Mouse (Mus musculus) liver, embryonic 11.5 days (tissue): ENCODE measurements at regions not wholly inside any gene's neighbourhood (a gene's known extent, or its start where the extent isn't known, plus 50 kb on each side); places are given as distances from the start of the nearest gene placed in this dataset.

Experiments used
- ATAC-seq: fragments of 200-750 bp; cut with Nextera tagmentation; replicated peaks from 2 replicates; pipeline ENCODE4 v1.8.0; 2017; ENCODE audit warnings: moderate number of reproducible peaks, mild to moderate bottlenecking, moderate TSS enrichment, moderate library complexity; ENCODE audit not compliant: low FRiP score
- DNase-seq: peaks from one replicate; pipeline ENCODE4 v3.0.0-alpha.2; 2017; ENCODE audit warnings: low spot score
- H3K27ac ChIP-seq: fragments of 300-500 bp; sonication (generic); 2 replicates; pipeline ENCODE4 v1.5.1; 2014; ENCODE audit warnings: mild to moderate bottlenecking, low read depth, low read length, control low read depth
- H3K27me3 ChIP-seq: fragments of 300-500 bp; sonication (generic); replicated peaks from 2 replicates; pipeline ENCODE4 v1.6.1; 2014; ENCODE audit warnings: low read length, mixed read lengths; ENCODE audit not compliant: control insufficient read depth, insufficient read depth
- H3K36me3 ChIP-seq: fragments of 300-500 bp; sonication (generic); 2 replicates; pipeline ENCODE4 v1.6.1; 2014; ENCODE audit warnings: mild to moderate bottlenecking, low read length, moderate library complexity, mixed read lengths; ENCODE audit not compliant: control insufficient read depth, insufficient read depth
- H3K4me1 ChIP-seq: fragments of 300-500 bp; sonication (generic); replicated peaks from 2 replicates; pipeline ENCODE4 v1.6.1; 2014; ENCODE audit warnings: low read length, mixed read lengths; ENCODE audit not compliant: control insufficient read depth, insufficient read depth
- H3K4me2 ChIP-seq: fragments of 300-500 bp; sonication (generic); 2 replicates; pipeline ENCODE4 v1.6.1; 2014; ENCODE audit warnings: mild to moderate bottlenecking, control low read depth, moderate library complexity
- H3K4me3 ChIP-seq: fragments of 300-500 bp; sonication (generic); 2 replicates; pipeline ENCODE4 v1.5.1; 2014; ENCODE audit warnings: low read depth, low read length, control low read depth
- H3K9ac ChIP-seq: fragments of 300-500 bp; sonication (generic); 2 replicates; pipeline ENCODE4 v1.6.1; 2014; ENCODE audit warnings: low read depth, low read length, control low read depth
- H3K9me3 ChIP-seq: fragments of 300-500 bp; sonication (generic); 2 replicates; pipeline ENCODE4 v1.6.1; 2016; ENCODE audit warnings: low read length, inconsistent platforms, mixed read lengths; ENCODE audit not compliant: control insufficient read depth
- WGBS: fragments of 180-500 bp; shearing (Covaris S2); extraction: QIAGEN DNeasy Blood & Tissue Kit; methylation state at CpG from one replicate; pipeline ENCODE4 v1.1.7; 2014; 5-methylcytosine and 5-hydroxymethylcytosine counted together

- 78% methylated on average over 3 of the region's 3 CpGs for WGBS
- Histone ChIP-seq H3K4me3 (no peak overlapping the region), H3K9me3 (no peaks in the 10 kb centered on the region), H3K27ac (no peak overlapping the region), H3K4me1 (0 out of 2 replicates have a peak, but pooled peaks cover 2% of the 10 kb centered on the region), H3K4me2 (no peak overlapping the region), H3K9ac (no peak overlapping the region), H3K27me3 (no peaks in the 10 kb centered on the region), H3K36me3 (no peaks in the 10 kb centered on the region)
- no peak for DNase-seq
- no peak for ATAC-seq
Measured at GRCm38 (mm10) chr1:77219488-77220321, 295.2 kb downstream of the Epha4 start.

GRCm38 (mm10) chr1:77220322-77220590 lies 294.6 kb downstream of the Epha4 start:
- no peaks in the 10 kb centered on the region for H3K9me3 ChIP-seq
- ATAC-seq (no peak), DNase-seq (no peak)
- WGBS, result 86% methylated on average over 1 of the region's 1 CpGs
- H3K4me2 ChIP-seq, result no peak overlapping the region
- no peaks in the 10 kb centered on the region for H3K36me3 ChIP-seq
- H3K4me1 ChIP-seq, result 0 out of 2 replicates have a peak, but pooled peaks cover 2% of the 10 kb centered on the region
- H3K9ac ChIP-seq, result no peak overlapping the region
- H3K27ac ChIP-seq, result no peak overlapping the region
- no peak overlapping the region for H3K4me3 ChIP-seq
- H3K27me3 ChIP-seq, result no peaks in the 10 kb centered on the region

- no peak overlapping the region for H3K4me3 ChIP-seq
- H3K4me2 ChIP-seq, result no peak overlapping the region
- no peaks in the 10 kb centered on the region for H3K27me3 ChIP-seq
- H3K9ac ChIP-seq, result no peak overlapping the region
- H3K9me3 ChIP-seq, result no peaks in the 10 kb centered on the region
- peak; percentile 51 for ATAC-seq
- H3K36me3 ChIP-seq, result no peaks in the 10 kb centered on the region
- no peak overlapping the region for H3K27ac ChIP-seq
- 0 out of 2 replicates have a peak, but pooled peaks cover 2% of the 10 kb centered on the region for H3K4me1 ChIP-seq
- no peak for DNase-seq
- WGBS, result 41% methylated on average over 6 of the region's 6 CpGs
Measured at GRCm38 (mm10) chr1:77220783-77221182, 294.1 kb downstream of the Epha4 start.

- Histone ChIP-seq H3K9ac (no peak overlapping the region), H3K36me3 (no peaks in the 10 kb centered on the region), H3K27ac (no peak overlapping the region), H3K4me3 (no peak overlapping the region), H3K27me3 (no peaks in the 10 kb centered on the region), H3K4me2 (no peak overlapping the region), H3K4me1 (peaks cover 4% of the 10 kb centered on the region; the same call in 1 of the 2 replicates), H3K9me3 (no peaks in the 10 kb centered on the region)
- WGBS, result 73% methylated on average over 2 of the region's 2 CpGs
- no peak for DNase-seq
- no peak for ATAC-seq
Measured at GRCm38 (mm10) chr1:77221900-77222299, 293.0 kb downstream of the Epha4 start.

- DNase-seq (no peak), ATAC-seq (no peak)
- Histone ChIP-seq H3K9me3 (no peaks in the 10 kb centered on the region), H3K4me2 (no peak overlapping the region), H3K27me3 (no peaks in the 10 kb centered on the region), H3K36me3 (no peaks in the 10 kb centered on the region), H3K4me1 (peaks cover 5% of the 10 kb centered on the region; the same call in 1 of the 2 replicates), H3K27ac (no peak overlapping the region), H3K9ac (no peak overlapping the region), H3K4me3 (no peak overlapping the region)
- 50% methylated on average over 4 of the region's 4 CpGs for WGBS
Measured at GRCm38 (mm10) chr1:77226546-77226945, 288.3 kb downstream of the Epha4 start.

- DNase-seq (peak; percentile 36), ATAC-seq (no peak)
- Histone ChIP-seq H3K4me2 (peak overlapping the region; percentile 20; the same call in 1 of the 2 replicates), H3K4me1 (peaks cover 5% of the 10 kb centered on the region; the same call in 1 of the 2 replicates), H3K27ac (no peak overlapping the region), H3K27me3 (no peaks in the 10 kb centered on the region), H3K36me3 (no peaks in the 10 kb centered on the region), H3K9ac (no peak overlapping the region), H3K9me3 (no peaks in the 10 kb centered on the region), H3K4me3 (no peak overlapping the region)
- 4% methylated on average over 12 of the region's 12 CpGs for WGBS
Measured at GRCm38 (mm10) chr1:77226991-77227515, 287.8 kb downstream of the Epha4 start.

GRCm38 (mm10) chr1:77227800-77228199 lies 287.1 kb downstream of the Epha4 start:
- no peak for DNase-seq
- Histone ChIP-seq H3K4me1 (peaks cover 5% of the 10 kb centered on the region; the same call in 1 of the 2 replicates), H3K9ac (no peak overlapping the region), H3K4me3 (no peak overlapping the region), H3K27ac (no peak overlapping the region), H3K9me3 (no peaks in the 10 kb centered on the region), H3K4me2 (no peak overlapping the region), H3K27me3 (no peaks in the 10 kb centered on the region), H3K36me3 (no peaks in the 10 kb centered on the region)
- no peak for ATAC-seq
- 47% methylated on average over 6 of the region's 6 CpGs for WGBS

GRCm38 (mm10) chr1:77229561-77229960 lies 285.3 kb downstream of the Epha4 start:
- no peak overlapping the region for H3K9ac ChIP-seq
- peaks cover 5% of the 10 kb centered on the region; the same call in 1 of the 2 replicates for H3K4me1 ChIP-seq
- WGBS, result 79% methylated on average over 4 of the region's 4 CpGs
- H3K4me2 ChIP-seq, result no peak overlapping the region
- no peak for DNase-seq
- H3K27me3 ChIP-seq, result no peaks in the 10 kb centered on the region
- ATAC-seq, result no peak
- H3K27ac ChIP-seq, result no peak overlapping the region
- no peak overlapping the region for H3K4me3 ChIP-seq
- no peaks in the 10 kb centered on the region for H3K36me3 ChIP-seq
- H3K9me3 ChIP-seq, result no peaks in the 10 kb centered on the region

- Histone ChIP-seq H3K27me3 (no peaks in the 10 kb centered on the region), H3K4me1 (no peaks in the 10 kb centered on the region), H3K9me3 (no peaks in the 10 kb centered on the region), H3K27ac (no peak overlapping the region), H3K9ac (no peak overlapping the region), H3K4me2 (no peak overlapping the region), H3K4me3 (no peak overlapping the region), H3K36me3 (no peaks in the 10 kb centered on the region)
- DNase-seq (no peak), ATAC-seq (no peak)
- 63% methylated on average over 4 of the region's 4 CpGs for WGBS
Measured at GRCm38 (mm10) chr1:77233010-77233409, 281.9 kb downstream of the Epha4 start.
